Mouse (Mus musculus) MEL (cell line): ENCODE measurements around the gene Gm14190.
"Not testable (repeated sequence)": the region's sequence is repeated elsewhere in the genome, so short reads cannot be mapped to it uniquely, and the experiment has no call there.

ENCODE experiments used
- CHD2 ChIP-seq: IDR thresholded peaks from 2 replicates; pipeline ENCODE4 v1.6.1; 2011; ENCODE audit warnings: low read length, improper control_type of control experiment
- CTCF ChIP-seq, 3 experiments: IDR thresholded peaks in 2 of 3; conservative IDR thresholded peaks in 1 of 3; 2 replicates each; pipeline ENCODE4 v1.5.1; 2011 to 2012; ENCODE audit warnings: low read length in 3 of 3, low read depth in 2 of 3, mild to moderate bottlenecking in 2 of 3, improper control_type of control experiment in 1 of 3, inconsistent platforms in 1 of 3, mixed read lengths in 1 of 3, moderate library complexity in 1 of 3; ENCODE audit not compliant: control insufficient read depth in 1 of 3, insufficient read depth in 1 of 3, poor library complexity in 1 of 3, severe bottlenecking in 1 of 3
- E2F4 ChIP-seq: IDR thresholded peaks from 2 replicates; pipeline ENCODE4 v1.6.1; 2011; ENCODE audit warnings: low read depth, low read length, improper control_type of control experiment, borderline replicate concordance
- EP300 ChIP-seq, 2 experiments: IDR thresholded peaks; 2 replicates each; pipeline ENCODE4 v1.6.1; 2011; ENCODE audit warnings: improper control_type of control experiment in 2 of 2, low read length in 2 of 2, low read depth in 1 of 2, mild to moderate bottlenecking in 1 of 2
- GATA1 ChIP-seq: IDR thresholded peaks from 2 replicates; pipeline ENCODE4 v1.6.1; 2011; ENCODE audit warnings: low read depth, low read length, improper control_type of control experiment
- NELFE ChIP-seq: IDR thresholded peaks from 2 replicates; pipeline ENCODE4 v1.6.1; 2011; ENCODE audit warnings: low read depth, low read length, improper control_type of control experiment
- NRF1 ChIP-seq: IDR thresholded peaks from 2 replicates; pipeline ENCODE4 v1.6.1; 2014; ENCODE audit warnings: low read depth, mild to moderate bottlenecking, inconsistent platforms, low read length, improper control_type of control experiment, moderate library complexity; ENCODE audit not compliant: poor library complexity, insufficient read depth, severe bottlenecking
- POLR2A ChIP-seq, 2 experiments: IDR thresholded peaks; 2 replicates each; pipeline ENCODE4 v1.6.1; 2011 to 2012; ENCODE audit warnings: low read length in 2 of 2, mild to moderate bottlenecking in 2 of 2, control low read depth in 1 of 2, improper control_type of control experiment in 1 of 2, low read depth in 1 of 2, moderate library complexity in 1 of 2; ENCODE audit not compliant: control insufficient read depth in 1 of 2, insufficient read depth in 1 of 2, poor library complexity in 1 of 2
- RCOR1 ChIP-seq: IDR thresholded peaks from 2 replicates; pipeline ENCODE4 v1.6.1; 2012; ENCODE audit warnings: low read depth, mild to moderate bottlenecking, inconsistent platforms, low read length, improper control_type of control experiment
- SIN3A ChIP-seq: IDR thresholded peaks from 2 replicates; pipeline ENCODE4 v1.6.1; 2012; ENCODE audit warnings: low read length, improper control_type of control experiment, inconsistent platforms
- SMC3 ChIP-seq: IDR thresholded peaks from 2 replicates; pipeline ENCODE4 v1.6.1; 2011; ENCODE audit warnings: low read depth, low read length, improper control_type of control experiment
- UBTF ChIP-seq: IDR thresholded peaks from 2 replicates; pipeline ENCODE4 v1.6.1; 2012; ENCODE audit warnings: low read depth, mild to moderate bottlenecking, inconsistent platforms, low read length, improper control_type of control experiment, moderate library complexity, borderline replicate concordance; ENCODE audit not compliant: insufficient read depth

DNA sequence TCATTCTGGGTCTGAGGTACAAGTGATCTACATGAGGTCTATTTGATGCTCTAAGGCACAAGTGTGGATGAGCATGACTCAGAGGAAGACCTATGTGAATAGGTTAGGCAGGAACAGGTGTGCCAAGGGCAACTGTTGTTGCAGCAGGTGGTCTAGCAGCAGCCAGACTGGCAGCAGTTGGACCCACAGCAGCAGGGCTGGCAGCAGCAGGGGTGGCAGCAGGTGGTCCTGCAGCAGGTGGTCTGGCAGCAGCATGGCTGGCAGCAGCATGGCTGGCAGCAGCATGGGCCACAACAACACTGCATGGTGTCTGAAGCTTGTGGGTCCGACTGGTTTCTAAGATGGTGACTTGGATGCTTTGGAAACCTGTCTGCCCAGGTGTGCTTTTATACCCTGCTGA lies 5.3 kb downstream of the Gm14190 start:
- TF ChIP-seq CTCF (IDR thresholded peaks at IDR 0.05 in 2 of 3, conservative IDR thresholded peaks at IDR 0.05 in 1 of 3; ENCODE audit: control insufficient read depth in 1 of 3, insufficient read depth in 1 of 3, low read depth in 2 of 3, low read length in 3 of 3, poor library complexity in 1 of 3, severe bottlenecking in 1 of 3); UBTF; SIN3A; NELFE; POLR2A (IDR thresholded peaks at IDR 0.05; ENCODE audit: control insufficient read depth in 1 of 2, insufficient read depth in 1 of 2, low read depth in 1 of 2, low read length in 2 of 2, poor library complexity in 1 of 2); RCOR1; CHD2; EP300 (IDR thresholded peaks at IDR 0.05; ENCODE audit: low read depth in 1 of 2, low read length in 2 of 2); E2F4; GATA1; NRF1; SMC3: not testable (repeated sequence)
